Mouse (Mus musculus) CH12.LX (cell line): ENCODE measurements around the gene Tbccd1.

Source experiments
- EP300 ChIP-seq: IDR thresholded peaks from 2 replicates; pipeline ENCODE4 v1.6.1; 2011; ENCODE audit warnings: low read length, improper control_type of control experiment
- MXI1 ChIP-seq: IDR thresholded peaks from 2 replicates; pipeline ENCODE4 v1.6.1; 2011; ENCODE audit warnings: mild to moderate bottlenecking, low read depth, low read length, improper control_type of control experiment
- RAD21 ChIP-seq: IDR thresholded peaks from 2 replicates; pipeline ENCODE4 v1.6.1; 2011; ENCODE audit warnings: low read depth, mild to moderate bottlenecking, low read length, improper control_type of control experiment, moderate library complexity
- USF1 ChIP-seq: IDR thresholded peaks from 2 replicates; pipeline ENCODE4 v1.6.1; 2014; ENCODE audit warnings: low read depth, mild to moderate bottlenecking, inconsistent platforms, low read length, improper control_type of control experiment

DNA sequence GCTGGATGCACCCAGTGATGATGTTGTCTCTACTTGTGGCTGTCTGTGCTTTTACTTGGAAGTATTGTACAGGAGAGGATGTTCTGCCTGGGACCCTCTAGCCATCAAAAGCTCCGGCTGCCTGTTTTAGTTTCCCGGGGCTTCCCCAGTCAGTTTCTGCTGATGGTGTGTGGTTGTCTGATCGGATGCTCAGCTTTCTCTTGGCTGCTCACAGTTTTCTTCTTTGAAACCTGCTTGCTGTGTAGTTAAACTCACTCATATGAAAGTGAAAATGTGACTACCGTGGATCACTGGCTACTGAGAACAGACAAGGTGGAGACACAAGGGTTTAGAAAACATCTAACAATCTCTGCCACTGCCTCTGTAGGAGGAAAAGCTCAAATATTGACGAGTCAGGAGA lies 26.0 kb upstream of the Tbccd1 start:
- TF ChIP-seq USF1 = no peak
- TF ChIP-seq MXI1 = no peak
- no peak; the same call in 1 of the 2 replicates for TF ChIP-seq RAD21
- TF ChIP-seq EP300 = no peak; the same call in 1 of the 2 replicates
